Mouse (Mus musculus): ENCODE results near the gene Ptrh1. TPM values are rescaled to one million over a fixed set of nuclear protein-coding genes. Genes with fewer than 3 reads are reported as not detected.
A peak's percentile ranks its signal among the peaks of the same experiment; 100 is the strongest.

The Ptrh1 gene
- total RNA-seq, 2 experiments from 2014 or later, result 8.1 to 10.2 TPM

- DNase-seq (ENCODE audit: low spot score in 2 of 2), result no peak
Observed at GRCm38 (mm10) chr2:32752181-32752580, 23.4 kb upstream of the Ptrh1 start.

GRCm38 (mm10) chr2:32756674-32757055 is 18.9 kb upstream of the Ptrh1 start:
- DNase-seq (ENCODE audit: low spot score in 2 of 2), result no peak

GRCm38 (mm10) chr2:32757056-32757845 is 18.3 kb upstream of the Ptrh1 start, which contains the start of gene Tor2a:
TSS of gene Tor2a (plus strand) at chr2:32757234.
- DNase-seq (ENCODE audit: low spot score in 2 of 2), result peak; percentile 96 to 97

GRCm38 (mm10) chr2:32758503-32758902 is 17.1 kb upstream of the Ptrh1 start:
- no peak for DNase-seq (ENCODE audit: low spot score in 2 of 2)

GRCm38 (mm10) chr2:32759001-32759400 is 16.6 kb upstream of the Ptrh1 start:
- DNase-seq (ENCODE audit: low spot score in 2 of 2), result no peak

GRCm38 (mm10) chr2:32761361-32761760 is 14.2 kb upstream of the Ptrh1 start:
- peak; percentile 45 to 52 for DNase-seq (ENCODE audit: low spot score in 2 of 2)

- peak in 1 of 2 experiments; percentile 37 for DNase-seq (ENCODE audit: low spot score in 2 of 2)
Observed at GRCm38 (mm10) chr2:32761859-32762258, 13.7 kb upstream of the Ptrh1 start.

- no peak for DNase-seq (ENCODE audit: low spot score in 2 of 2)
Observed at GRCm38 (mm10) chr2:32763353-32763752, 12.2 kb upstream of the Ptrh1 start.

- DNase-seq (ENCODE audit: low spot score in 2 of 2), result no peak
Observed at GRCm38 (mm10) chr2:32767241-32767640, 8.3 kb upstream of the Ptrh1 start.

- no peak for DNase-seq (ENCODE audit: low spot score in 2 of 2)
Observed at GRCm38 (mm10) chr2:32768661-32769285, 6.8 kb upstream of the Ptrh1 start.

- no peak for DNase-seq (ENCODE audit: low spot score in 2 of 2)
Observed at GRCm38 (mm10) chr2:32769327-32770085, 6.1 kb upstream of the Ptrh1 start.

GRCm38 (mm10) chr2:32771886-32772285 is 3.7 kb upstream of the Ptrh1 start:
- DNase-seq (ENCODE audit: low spot score in 2 of 2), result no peak

GRCm38 (mm10) chr2:32772626-32773279 is 2.8 kb upstream of the Ptrh1 start:
- DNase-seq (ENCODE audit: low spot score in 2 of 2), result no peak

- DNase-seq (ENCODE audit: low spot score in 2 of 2), result no peak
Observed at GRCm38 (mm10) chr2:32776192-32776591, 606 bp downstream of the Ptrh1 start.

GRCm38 (mm10) chr2:32778081-32778480 is 2.5 kb downstream of the Ptrh1 start:
- no peak for DNase-seq (ENCODE audit: low spot score in 2 of 2)

- peak; percentile 65 to 70 for DNase-seq (ENCODE audit: low spot score in 2 of 2)
Observed at GRCm38 (mm10) chr2:32779131-32779530, 3.5 kb downstream of the Ptrh1 start.

GRCm38 (mm10) chr2:32779714-32780113 is 4.1 kb downstream of the Ptrh1 start:
- no peak for DNase-seq (ENCODE audit: low spot score in 2 of 2)

- DNase-seq (ENCODE audit: low spot score in 2 of 2), result no peak
Observed at GRCm38 (mm10) chr2:32781710-32782109, 6.1 kb downstream of the Ptrh1 start.

- DNase-seq (ENCODE audit: low spot score in 2 of 2), result no peak
Observed at GRCm38 (mm10) chr2:32784048-32784681, 8.6 kb downstream of the Ptrh1 start, which contains the start of gene Cfap157. TSS of gene Cfap157 (minus strand) at chr2:32784428.

GRCm38 (mm10) chr2:32787176-32787575 is 11.6 kb downstream of the Ptrh1 start:
- no peak for DNase-seq (ENCODE audit: low spot score in 2 of 2)

GRCm38 (mm10) chr2:32788581-32788980 is 13.0 kb downstream of the Ptrh1 start:
- no peak for DNase-seq (ENCODE audit: low spot score in 2 of 2)
